Mouse (Mus musculus): ENCODE data around the gene Zfp639. TPM values are rescaled to one million over a fixed set of nuclear protein-coding genes. Genes with fewer than 3 reads are reported as not detected.

Zfp639 gene
- polyA plus RNA-seq, 1 experiment = 15.3 TPM

DNA sequence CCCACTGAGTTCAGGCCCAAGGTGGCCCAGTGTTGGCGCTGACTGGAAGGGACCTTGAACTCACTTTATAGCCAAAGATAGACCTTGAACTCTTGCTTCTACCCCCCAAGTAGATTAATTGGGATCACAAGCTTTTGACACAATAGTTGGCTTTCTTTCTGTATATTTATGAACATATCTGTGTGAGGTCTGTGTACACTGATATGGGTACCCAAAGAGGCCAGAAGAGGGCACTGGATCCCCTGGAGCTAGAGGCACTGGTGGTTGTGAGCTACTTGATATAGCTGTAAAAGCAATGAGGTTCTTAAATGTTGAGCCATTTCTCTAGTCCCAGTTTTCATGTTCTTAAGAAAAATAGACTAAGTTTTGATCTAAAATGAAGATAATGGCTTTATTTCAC, 43.0 kb downstream of the Zfp639 start:
- no peaks in the 10 kb centered on the region for H3K79me2 ChIP-seq (ENCODE audit: control insufficient read depth, insufficient read depth)
- H3K36me3 ChIP-seq (ENCODE audit: control insufficient read depth, insufficient read depth) = peaks cover 26% of the 10 kb centered on the region
- H3ac ChIP-seq (ENCODE audit: control insufficient read depth, insufficient read length, low read depth) = no peak overlapping the region

GRCm38 (mm10) chr3:32563401-32563800, 53.3 kb downstream of the Zfp639 start:
- TF ChIP-seq MYOD1 (IDR thresholded peaks at IDR 0.05; ENCODE audit: control insufficient read depth, insufficient read length, low read depth) (no peak), USF1 (IDR thresholded peaks at IDR 0.05; ENCODE audit: low read depth) (no peak), FOSL1 (IDR thresholded peaks at IDR 0.05; ENCODE audit: insufficient read depth, low read length, poor library complexity, severe bottlenecking) (no peak), MYOG (IDR thresholded peaks at IDR 0.05; ENCODE audit: control insufficient read depth, extremely low read depth, insufficient read length) (no peak), MAX (IDR thresholded peaks at IDR 0.05) (no peak), CTCF (IDR thresholded peaks at IDR 0.05; ENCODE audit: control insufficient read depth, insufficient read depth, insufficient read length) (no peak), CEBPB (IDR thresholded peaks at IDR 0.05; ENCODE audit: low read depth) (no peak)
- Histone ChIP-seq H3K36me3 (ENCODE audit: control insufficient read depth, insufficient read depth) (peaks cover 38% of the 10 kb centered on the region), H3K27me3 (ENCODE audit: control insufficient read depth, insufficient read depth, insufficient read length) (no peaks in the 10 kb centered on the region), H3K79me2 (ENCODE audit: control insufficient read depth, insufficient read depth) (no peaks in the 10 kb centered on the region), H3K4me3 (ENCODE audit: insufficient read depth, poor library complexity, severe bottlenecking) (no peak overlapping the region), H3ac (ENCODE audit: control insufficient read depth, insufficient read length, low read depth) (no peak overlapping the region), H3K79me3 (ENCODE audit: low read depth) (no peaks in the 10 kb centered on the region)

More for the DNA sequence above, 43.0 kb downstream of the Zfp639 start:
- Histone ChIP-seq H3K79me3 (ENCODE audit: low read depth) (no peaks in the 10 kb centered on the region), H3K27me3 (ENCODE audit: control insufficient read depth, insufficient read depth, insufficient read length) (no peaks in the 10 kb centered on the region), H3K4me3 (ENCODE audit: insufficient read depth, poor library complexity, severe bottlenecking) (no peak overlapping the region)
- TF ChIP-seq CEBPB (IDR thresholded peaks at IDR 0.05; ENCODE audit: low read depth) (no peak), MYOD1 (IDR thresholded peaks at IDR 0.05; ENCODE audit: control insufficient read depth, insufficient read length, low read depth) (no peak), CTCF (IDR thresholded peaks at IDR 0.05; ENCODE audit: control insufficient read depth, insufficient read depth, insufficient read length) (no peak), FOSL1 (IDR thresholded peaks at IDR 0.05; ENCODE audit: insufficient read depth, low read length, poor library complexity, severe bottlenecking) (no peak), MAX (IDR thresholded peaks at IDR 0.05) (no peak), USF1 (IDR thresholded peaks at IDR 0.05; ENCODE audit: low read depth) (no peak), MYOG (IDR thresholded peaks at IDR 0.05; ENCODE audit: control insufficient read depth, extremely low read depth, insufficient read length) (no peak)

Other genes with a start within 250 kb of the Zfp639 start
- gene Zmat3, start 144.2 kb upstream of the Zfp639 start, polyA plus RNA-seq (2012; fragmentation: generic; extraction: Trizol) = 14.7 TPM
- 8.6 TPM for gene Pik3ca, start 112.6 kb upstream of the Zfp639 start, polyA plus RNA-seq (2012; fragmentation: generic; extraction: Trizol)
- gene Kcnmb3, start 18.0 kb upstream of the Zfp639 start, polyA plus RNA-seq (2012; fragmentation: generic; extraction: Trizol) = not detected
- 10.1 TPM for gene Mfn1, start 19.2 kb downstream of the Zfp639 start, polyA plus RNA-seq (2012; fragmentation: generic; extraction: Trizol)
- gene Gnb4, start 106.3 kb downstream of the Zfp639 start, polyA plus RNA-seq (2012; fragmentation: generic; extraction: Trizol) = 59.0 TPM
- 77.7 TPM for gene Actl6a, start 196.0 kb downstream of the Zfp639 start, polyA plus RNA-seq (2012; fragmentation: generic; extraction: Trizol)
- gene Ndufb5, start 226.7 kb downstream of the Zfp639 start, polyA plus RNA-seq (2012; fragmentation: generic; extraction: Trizol) = 137 TPM
- 15.7 TPM for gene Mrpl47, start 227.3 kb downstream of the Zfp639 start, polyA plus RNA-seq (2012; fragmentation: generic; extraction: Trizol)

Data from C2C12 (cell line).